Mouse (Mus musculus): ENCODE data around the gene Gdpd2. TPM values are rescaled to one million over a fixed set of nuclear protein-coding genes. Genes with fewer than 3 reads are reported as not detected.

Gene Gdpd2
- total RNA-seq, 2 experiments from 2014 or later: not detected

- intact Hi-C loops (cut with DNase I): loop anchor here (10.0 kb wide), 1 partner anchor 168 kb away; no protein-coding TSS in a partner anchor
- DNase-seq (ENCODE audit: low spot score): no peak
Observed at GRCm38 (mm10) chrX:100776494-100776893, 46.8 kb downstream of the Gdpd2 start.

GRCm38 (mm10) chrX:100776985-100777654, 47.4 kb downstream of the Gdpd2 start:
- intact Hi-C loops (cut with DNase I): loop anchor here (10.0 kb wide), 1 partner anchor 168 kb away; no protein-coding TSS in a partner anchor

GRCm38 (mm10) chrX:100777655-100778234, 48.1 kb downstream of the Gdpd2 start:
- DNase-seq (ENCODE audit: low spot score): no peak
- intact Hi-C loops (cut with DNase I): loop anchor here (10.0 kb wide), 1 partner anchor 167 kb away; no protein-coding TSS in a partner anchor

More at GRCm38 (mm10) chrX:100776985-100777654, 47.4 kb downstream of the Gdpd2 start:
- DNase-seq (ENCODE audit: low spot score): peak; percentile 36

GRCm38 (mm10) chrX:100778397-100778796, 48.7 kb downstream of the Gdpd2 start:
- intact Hi-C loops (cut with DNase I): loop anchor here (10.0 kb wide), 1 partner anchor 166 kb away; no protein-coding TSS in a partner anchor
- DNase-seq (ENCODE audit: low spot score): no peak

Other genes with a start within 250 kb of the Gdpd2 start
- gene Igbp1, start 235.6 kb upstream of the Gdpd2 start, total RNA-seq (2021): 10 to 100 TPM; 37.5 to 39.7 TPM
- not detected for gene Dgat2l6, start 205.0 kb upstream of the Gdpd2 start, total RNA-seq (2021)
- gene Awat1, start 157.6 kb upstream of the Gdpd2 start, total RNA-seq (2021): not detected
- gene P2ry4, start 135.0 kb upstream of the Gdpd2 start, total RNA-seq (2021): not detected
- not detected for gene Arr3, start 124.4 kb upstream of the Gdpd2 start, total RNA-seq (2021)
- gene Kif4, start 104.1 kb upstream of the Gdpd2 start, total RNA-seq (2021): under 1 TPM; 0.55 to 0.59 TPM
- 10 to 100 TPM; 25.9 to 27.1 TPM for gene Pdzd11, start 103.3 kb upstream of the Gdpd2 start, total RNA-seq (2021)
- gene Dlg3, start 37.8 kb downstream of the Gdpd2 start, total RNA-seq (2021): 1 to 10 TPM; 3.2 to 3.4 TPM